In the genomic region with DNA sequence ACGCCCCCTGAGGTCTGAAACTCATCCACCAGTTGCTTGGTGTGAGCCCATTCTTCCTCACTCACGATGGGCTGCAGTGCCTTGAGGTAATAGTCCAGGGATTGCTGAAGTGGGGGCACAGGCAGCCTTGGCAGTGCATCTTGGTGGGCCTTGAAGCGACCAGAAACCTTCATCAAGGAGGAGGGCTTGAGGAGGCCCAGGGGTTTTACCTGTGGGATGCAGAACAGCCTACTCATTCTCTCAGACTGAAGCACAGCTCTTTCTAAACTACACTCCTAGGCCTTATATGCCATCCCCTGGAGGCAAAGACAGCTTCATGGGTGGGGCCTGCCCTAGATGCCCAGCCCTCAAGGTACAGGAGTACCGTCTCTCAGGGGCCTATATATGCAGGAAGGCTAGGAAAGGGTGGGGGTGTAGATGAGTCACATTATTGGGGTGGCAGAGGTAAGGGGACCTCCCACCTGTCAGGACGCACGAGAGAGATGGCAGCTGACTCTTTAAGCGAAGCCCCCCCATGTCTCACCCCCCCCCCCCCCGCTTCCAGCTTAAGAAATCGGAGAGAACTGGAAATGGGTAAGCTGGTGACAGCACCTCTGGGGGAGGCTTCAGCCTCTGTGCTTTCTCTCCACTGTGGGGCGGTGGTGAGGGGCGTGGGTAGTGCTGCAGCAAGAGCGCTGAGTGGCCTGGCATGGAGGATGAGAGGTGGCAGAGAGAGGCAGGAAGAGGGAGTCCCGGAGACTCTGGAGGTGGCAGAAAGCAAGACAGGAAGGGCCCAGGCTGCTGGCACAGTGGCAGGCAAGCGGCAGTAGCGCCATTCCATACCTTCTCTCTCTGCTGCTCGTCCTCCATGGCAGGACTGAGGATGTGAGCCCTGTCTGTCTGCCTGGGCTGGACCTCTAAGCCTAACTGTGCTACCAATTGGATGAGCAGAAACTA, we compare ENCODE assay signal across 9 mouse cellular contexts. TPM values are rescaled to one million over a fixed set of nuclear protein-coding genes. Genes with fewer than 3 reads are reported as not detected.
DNase-seq lines count a peak whose midpoint lies in the region; ATAC-seq and TF ChIP-seq lines count a peak whose summit lies in the region.
"Had no signal": no experiment of that assay in that cellular context is flagged by ENCODE, and none has a peak within 500 bp of the region (broad histone marks: within the 10 kb centered on the region; RNA-seq: fewer than 3 reads in every experiment).

No protein-coding gene starts in this region.

- ATAC-seq in heart, embryonic 16.5 days (replicated peaks; ENCODE audit: extremely low read depth, insufficient read depth, low FRiP score), result no peak
- ATAC-seq in liver, embryonic 16.5 days (ENCODE audit: low read depth), result no peak
- ATAC-seq: Patski had no signal

- TF ChIP-seq CTCF in bone marrow, adult 2 months (IDR thresholded peaks at IDR 0.05; ENCODE audit: control insufficient read depth, insufficient read depth, low read length), result no peak
- 0 out of 2 replicates have a peak, but pooled peaks have one; percentile 0 for TF ChIP-seq CTCF in cortical plate, adult 2 months (IDR thresholded peaks at IDR 0.05; ENCODE audit: extremely low read depth, insufficient read depth, low read length)

- H3K9me3 ChIP-seq in heart, embryonic 16.5 days (replicated peaks; ENCODE audit: control insufficient read depth, low read length), result no peaks in the 10 kb centered on the region
- no peaks in the 10 kb centered on the region for H3K9me3 ChIP-seq in liver, embryonic 16.5 days (replicated peaks; ENCODE audit: control insufficient read depth, low read length)

- no peak for DNase-seq in heart, postnatal 14 days
- no peak for DNase-seq in Muller cell, postnatal 12 days (ENCODE audit: inconsistent ontology term)
- DNase-seq in embryo, embryonic 10.5 days (ENCODE audit: low spot score), result no peak
- no peak for DNase-seq in ovary, postnatal 36 days (ENCODE audit: low spot score)

- 0 out of 2 replicates have a peak, but pooled peaks cover 4% of the 10 kb centered on the region for H3K36me3 ChIP-seq in heart, embryonic 16.5 days (ENCODE audit: control insufficient read depth, insufficient read depth)
- H3K36me3 ChIP-seq in liver, embryonic 16.5 days (ENCODE audit: control insufficient read depth, insufficient read depth), result no peaks in the 10 kb centered on the region

- H3K27ac ChIP-seq in heart, embryonic 16.5 days (ENCODE audit: low read length), result no peak overlapping the region
- no peak overlapping the region for H3K27ac ChIP-seq in bone marrow, adult 2 months (ENCODE audit: control insufficient read depth, insufficient read depth, low read depth, low read length, poor library complexity)
- peak overlapping the region; percentile 34; the same call in 1 of the 2 replicates for H3K27ac ChIP-seq in cortical plate, adult 2 months (ENCODE audit: insufficient read depth, low read length)
- no peak overlapping the region for H3K27ac ChIP-seq in liver, embryonic 16.5 days (ENCODE audit: low read length)

- H3K4me3 ChIP-seq in heart, embryonic 16.5 days (ENCODE audit: low read length), result no peak overlapping the region
- peak overlapping the region; percentile 6 for H3K4me3 ChIP-seq in bone marrow, adult 2 months (replicated peaks; ENCODE audit: control insufficient read depth, low read depth, low read length)
- peak overlapping the region; percentile 83 for H3K4me3 ChIP-seq in cortical plate, adult 2 months (ENCODE audit: insufficient read depth, low read length)
- H3K4me3 ChIP-seq in liver, embryonic 16.5 days (ENCODE audit: low read depth, low read length), result peak overlapping the region; percentile 99

- intact Hi-C loops in heart, postnatal 14 days (cut with DNase I), result no loop called here

- WGBS in heart, embryonic 16.5 days, result 77% methylated on average over 16 of the region's 16 CpGs
- WGBS in bone marrow, adult 2 months, result 82% methylated on average over 16 of the region's 16 CpGs
- WGBS in liver, embryonic 16.5 days (ENCODE audit: insufficient replicate concordance), result 82% methylated on average over 16 of the region's 16 CpGs

- H3K4me1 ChIP-seq in heart, embryonic 16.5 days (ENCODE audit: control insufficient read depth, insufficient read depth, low read length), result peaks cover 38% of the 10 kb centered on the region
- H3K4me1 ChIP-seq in bone marrow, adult 2 months (ENCODE audit: control insufficient read depth, insufficient read depth, low read length), result no peaks in the 10 kb centered on the region; the same call in 1 of the 2 replicates
- H3K4me1 ChIP-seq in cortical plate, adult 2 months (ENCODE audit: control insufficient read depth, insufficient read depth, low read length), result no peaks in the 10 kb centered on the region
- peaks cover 23% of the 10 kb centered on the region for H3K4me1 ChIP-seq in liver, embryonic 16.5 days (ENCODE audit: control insufficient read depth, low read depth, low read length)

- peak overlapping the region; percentile 70; the same call in 1 of the 2 replicates for H3K4me2 ChIP-seq in heart, embryonic 16.5 days (ENCODE audit: low read depth, low read length)
- H3K4me2 ChIP-seq in liver, embryonic 16.5 days (ENCODE audit: low read depth, low read length), result peak overlapping the region; percentile 88; the same call in 1 of the 2 replicates

- H3K27me3 ChIP-seq in heart, embryonic 16.5 days (ENCODE audit: control insufficient read depth, insufficient read depth, low read length), result no peaks in the 10 kb centered on the region
- H3K27me3 ChIP-seq in liver, embryonic 16.5 days (ENCODE audit: control insufficient read depth, insufficient read depth, low read depth, low read length), result no peaks in the 10 kb centered on the region
- H3K27me3 ChIP-seq: Patski had no signal

- no peak for TF ChIP-seq POLR2A in bone marrow, adult 2 months (IDR thresholded peaks at IDR 0.05; ENCODE audit: borderline replicate concordance, control insufficient read depth, low read depth, low read length)
- TF ChIP-seq POLR2A in cortical plate, adult 2 months (IDR thresholded peaks at IDR 0.05; ENCODE audit: extremely low read depth, insufficient read depth, low read length), result peak; percentile 49; the same call in 1 of the 2 replicates

- 0 out of 2 replicates have a peak overlapping the region, but pooled peaks have one; percentile 7 for H3K9ac ChIP-seq in heart, embryonic 16.5 days (ENCODE audit: low read length)
- H3K9ac ChIP-seq in liver, embryonic 16.5 days (ENCODE audit: low read depth, low read length), result peak overlapping the region; percentile 30

RNA-seq across cellular contexts. Expression of gene Crat, which starts 2.3 kb away (rescaled TPM):
- 164 and 169 TPM in 2 replicates for polyA plus RNA-seq in heart, embryonic 16.5 days (2015; fragmentation: Nextera tagmentation; extraction: Ambion mirVana)
- total RNA-seq in heart, postnatal 14 days (2021), result 100 to 1,000 TPM; 441 to 477 TPM
- polyA plus RNA-seq in bone marrow, adult 2 months (2011; ENCODE audit: insufficient read depth, insufficient read length, low replicate concordance, missing spikeins), result 28.6 and 37.9 TPM in 2 replicates
- 44.7 and 50.9 TPM in 2 replicates for polyA plus RNA-seq in cortical plate, adult 2 months (2012; rRNA removed)
- polyA plus RNA-seq in liver, embryonic 16.5 days (2015; fragmentation: Nextera tagmentation; extraction: Ambion mirVana), result 24.2 and 31.3 TPM in 2 replicates

RNA-seq across cellular contexts. Expression of gene Ptpa, which starts 2.5 kb away (rescaled TPM):
- polyA plus RNA-seq in heart, embryonic 16.5 days (2015; fragmentation: Nextera tagmentation; extraction: Ambion mirVana), result 125 and 126 TPM in 2 replicates
- total RNA-seq in heart, postnatal 14 days (2021), result 100 to 1,000 TPM in 1 of 2 experiments, 10 to 100 TPM in 1; 99.1 to 109 TPM
- polyA plus RNA-seq in bone marrow, adult 2 months (2011; ENCODE audit: insufficient read depth, insufficient read length, low replicate concordance, missing spikeins), result 199 and 273 TPM in 2 replicates
- polyA plus RNA-seq in cortical plate, adult 2 months (2012; rRNA removed), result 167 and 176 TPM in 2 replicates
- 121 TPM in 2 replicates for polyA plus RNA-seq in liver, embryonic 16.5 days (2015; fragmentation: Nextera tagmentation; extraction: Ambion mirVana)

RNA-seq across cellular contexts. Expression of gene Dolpp1, which starts 21.3 kb away (rescaled TPM):
- polyA plus RNA-seq in heart, embryonic 16.5 days (2015; fragmentation: Nextera tagmentation; extraction: Ambion mirVana), result 26.0 and 29.3 TPM in 2 replicates
- total RNA-seq in heart, postnatal 14 days (2021), result 10 to 100 TPM; 11.4 to 12.1 TPM
- polyA plus RNA-seq in bone marrow, adult 2 months (2011; ENCODE audit: insufficient read depth, insufficient read length, low replicate concordance, missing spikeins), result 30.0 and 40.3 TPM in 2 replicates
- 32.0 and 35.5 TPM in 2 replicates for polyA plus RNA-seq in cortical plate, adult 2 months (2012; rRNA removed)
- polyA plus RNA-seq in liver, embryonic 16.5 days (2015; fragmentation: Nextera tagmentation; extraction: Ambion mirVana), result 14.7 and 16.5 TPM in 2 replicates

RNA-seq across cellular contexts. Expression of gene Miga2, which starts 49.3 kb away (rescaled TPM):
- 38.7 and 43.5 TPM in 2 replicates for polyA plus RNA-seq in heart, embryonic 16.5 days (2015; fragmentation: Nextera tagmentation; extraction: Ambion mirVana)
- 10 to 100 TPM; 74.7 to 80.0 TPM for total RNA-seq in heart, postnatal 14 days (2021)
- polyA plus RNA-seq in bone marrow, adult 2 months (2011; ENCODE audit: insufficient read depth, insufficient read length, low replicate concordance, missing spikeins), result 7.8 and 8.5 TPM in 2 replicates
- 85.6 and 97.0 TPM in 2 replicates for polyA plus RNA-seq in cortical plate, adult 2 months (2012; rRNA removed)
- 6.5 and 7.2 TPM in 2 replicates for polyA plus RNA-seq in liver, embryonic 16.5 days (2015; fragmentation: Nextera tagmentation; extraction: Ambion mirVana)

RNA-seq across cellular contexts. Expression of gene Sh3glb2, which starts 54.2 kb away (rescaled TPM):
- polyA plus RNA-seq in heart, embryonic 16.5 days (2015; fragmentation: Nextera tagmentation; extraction: Ambion mirVana), result 135 and 136 TPM in 2 replicates
- 10 to 100 TPM; 50.6 to 56.2 TPM for total RNA-seq in heart, postnatal 14 days (2021)
- 27.2 and 50.0 TPM in 2 replicates for polyA plus RNA-seq in bone marrow, adult 2 months (2011; ENCODE audit: insufficient read depth, insufficient read length, low replicate concordance, missing spikeins)
- polyA plus RNA-seq in cortical plate, adult 2 months (2012; rRNA removed), result 520 and 530 TPM in 2 replicates
- polyA plus RNA-seq in liver, embryonic 16.5 days (2015; fragmentation: Nextera tagmentation; extraction: Ambion mirVana), result 17.0 and 19.1 TPM in 2 replicates
